Mouse (Mus musculus) embryonic facial prominence, embryonic 14.5 days (tissue): Measurements from ENCODE around the gene 1700020A23Rik. TPM values are rescaled to one million over a fixed set of nuclear protein-coding genes. Genes with fewer than 3 reads are reported as not detected.

Experiments
- ATAC-seq: fragments of 200-750 bp; cut with Nextera tagmentation; 2 replicates; pipeline ENCODE4 v1.8.0; 2017; ENCODE audit warnings: low read depth, moderate number of reproducible peaks, moderate TSS enrichment
- DNase-seq: peaks from one replicate; pipeline ENCODE4 v3.0.0-alpha.2; 2015; ENCODE audit warnings: low spot score
- H3K27ac ChIP-seq: fragments of 300-500 bp; sonication (generic); replicated peaks from 2 replicates; pipeline ENCODE4 v1.5.1; 2014; ENCODE audit warnings: low read depth, mild to moderate bottlenecking, low read length, moderate library complexity
- H3K27me3 ChIP-seq: fragments of 300-500 bp; sonication (generic); replicated peaks from 2 replicates; pipeline ENCODE4 v1.6.1; 2014; ENCODE audit warnings: low read length; ENCODE audit not compliant: control insufficient read depth, insufficient read depth
- H3K36me3 ChIP-seq: fragments of 300-500 bp; sonication (generic); 2 replicates; pipeline ENCODE4 v1.6.1; 2014; ENCODE audit warnings: low read length, mixed read lengths; ENCODE audit not compliant: control insufficient read depth, insufficient read depth
- H3K4me1 ChIP-seq: fragments of 300-500 bp; sonication (generic); 2 replicates; pipeline ENCODE4 v1.6.1; 2014; ENCODE audit warnings: antibody characterized with exemption, low read length; ENCODE audit not compliant: control insufficient read depth, insufficient read depth
- H3K4me2 ChIP-seq: fragments of 300-500 bp; sonication (generic); 2 replicates; pipeline ENCODE4 v1.6.1; 2014; ENCODE audit warnings: low read depth, mild to moderate bottlenecking, low read length, moderate library complexity, mixed read lengths
- H3K4me3 ChIP-seq: fragments of 300-500 bp; sonication (generic); 2 replicates; pipeline ENCODE4 v1.5.1; 2014; ENCODE audit warnings: low read depth, mild to moderate bottlenecking, low read length
- H3K9ac ChIP-seq: fragments of 300-500 bp; sonication (generic); 2 replicates; pipeline ENCODE4 v1.6.1; 2014; ENCODE audit warnings: low read depth, mild to moderate bottlenecking, low read length, moderate library complexity, mixed read lengths
- H3K9me3 ChIP-seq: fragments of 300-500 bp; sonication (generic); 2 replicates; pipeline ENCODE4 v1.6.1; 2016; ENCODE audit warnings: low read length; ENCODE audit not compliant: control insufficient read depth
- whole genome bisulfite sequencing: fragments of 180-500 bp; shearing (Covaris S2); extraction: QIAGEN DNeasy Blood & Tissue Kit; methylation state at CpG from one replicate; pipeline ENCODE4 v1.1.7; 2014; 5-methylcytosine and 5-hydroxymethylcytosine counted together
- polyA plus RNA-seq: library from polyadenylated mRNA; unstranded; fragments of >200 nt; fragmentation: Nextera tagmentation; extraction: Ambion mirVana; gene quantifications from 2 replicates; pipeline ENCODE4 v1.2.1, GENCODE M21; 2014

Gene 1700020A23Rik
- polyA plus RNA-seq, 1 experiment from 2014 or later = not detected

- Histone ChIP-seq H3K27ac (no peak overlapping the region), H3K9ac (no peak overlapping the region), H3K36me3 (peaks cover 45% of the 10 kb centered on the region), H3K9me3 (no peaks in the 10 kb centered on the region), H3K4me2 (no peak overlapping the region), H3K27me3 (no peaks in the 10 kb centered on the region), H3K4me1 (no peaks in the 10 kb centered on the region), H3K4me3 (no peak overlapping the region)
- ATAC-seq (no peak), DNase-seq (no peak)
- WGBS = 94% methylated on average over 1 of the region's 1 CpGs
Observed at GRCm38 (mm10) chr2:130436769-130437168, 31.7 kb downstream of the 1700020A23Rik start.

GRCm38 (mm10) chr2:130438861-130439260 lies 33.8 kb downstream of the 1700020A23Rik start:
- WGBS = 100% methylated on average over 3 of the region's 3 CpGs
- ATAC-seq (no peak), DNase-seq (no peak)

GRCm38 (mm10) chr2:130439840-130440480 lies 34.9 kb downstream of the 1700020A23Rik start:
- DNase-seq = no peak
- H3K9me3 ChIP-seq = no peaks in the 10 kb centered on the region
- no peak overlapping the region for H3K4me3 ChIP-seq
- H3K36me3 ChIP-seq = peaks cover 74% of the 10 kb centered on the region
- WGBS = 93% methylated on average over 4 of the region's 4 CpGs
- no peak overlapping the region for H3K27ac ChIP-seq
- H3K4me2 ChIP-seq = no peak overlapping the region
- H3K9ac ChIP-seq = no peak overlapping the region
- ATAC-seq = no peak
- H3K27me3 ChIP-seq = no peaks in the 10 kb centered on the region
- H3K4me1 ChIP-seq = no peaks in the 10 kb centered on the region

More at GRCm38 (mm10) chr2:130438861-130439260, 33.8 kb downstream of the 1700020A23Rik start:
- H3K27ac ChIP-seq = no peak overlapping the region
- no peak overlapping the region for H3K4me3 ChIP-seq
- no peaks in the 10 kb centered on the region for H3K27me3 ChIP-seq
- H3K4me2 ChIP-seq = no peak overlapping the region
- H3K9ac ChIP-seq = no peak overlapping the region
- no peaks in the 10 kb centered on the region for H3K4me1 ChIP-seq
- H3K36me3 ChIP-seq = peaks cover 65% of the 10 kb centered on the region
- H3K9me3 ChIP-seq = no peaks in the 10 kb centered on the region

GRCm38 (mm10) chr2:130442162-130442561 lies 37.1 kb downstream of the 1700020A23Rik start:
- ATAC-seq (no peak), DNase-seq (no peak)
- Histone ChIP-seq H3K9me3 (no peaks in the 10 kb centered on the region), H3K36me3 (peaks cover 80% of the 10 kb centered on the region), H3K27ac (no peak overlapping the region), H3K4me3 (no peak overlapping the region), H3K4me1 (no peaks in the 10 kb centered on the region), H3K4me2 (no peak overlapping the region), H3K9ac (no peak overlapping the region), H3K27me3 (no peaks in the 10 kb centered on the region)
- 90% methylated on average over 10 of the region's 10 CpGs for WGBS

- Histone ChIP-seq H3K4me3 (no peak overlapping the region), H3K4me1 (peaks cover 15% of the 10 kb centered on the region), H3K9ac (no peak overlapping the region), H3K9me3 (no peaks in the 10 kb centered on the region), H3K27me3 (no peaks in the 10 kb centered on the region), H3K4me2 (no peak overlapping the region), H3K27ac (no peak overlapping the region), H3K36me3 (peaks cover 19% of the 10 kb centered on the region)
- ATAC-seq (no peak), DNase-seq (no peak)
Observed at GRCm38 (mm10) chr2:130448449-130448848, 43.4 kb downstream of the 1700020A23Rik start.

- Histone ChIP-seq H3K4me3 (peak overlapping the region; percentile 65), H3K9ac (peak overlapping the region; percentile 85), H3K27me3 (no peaks in the 10 kb centered on the region), H3K9me3 (no peaks in the 10 kb centered on the region), H3K27ac (peak overlapping the region; percentile 84; the same call in 1 of the 2 replicates), H3K4me2 (peak overlapping the region; percentile 75), H3K36me3 (peaks cover 11% of the 10 kb centered on the region; the same call in 1 of the 2 replicates), H3K4me1 (peaks cover 15% of the 10 kb centered on the region)
- peak; percentile 19; the same call in 1 of the 2 replicates for ATAC-seq
- 10% methylated on average over 17 of the region's 17 CpGs for WGBS
- peak; percentile 62 for DNase-seq
Observed at GRCm38 (mm10) chr2:130449021-130449793, 44.1 kb downstream of the 1700020A23Rik start.

- Histone ChIP-seq H3K4me2 (peak within 1 kb of the TSS; percentile 75), H3K9ac (peak within 1 kb of the TSS; percentile 85), H3K27me3 (no peaks in the 10 kb centered on the region), H3K9me3 (no peaks in the 10 kb centered on the region), H3K36me3 (peaks cover 6% of the 10 kb centered on the region; the same call in 1 of the 2 replicates), H3K4me3 (peak within 1 kb of the TSS; percentile 65), H3K4me1 (peaks cover 15% of the 10 kb centered on the region), H3K27ac (peak within 1 kb of the TSS; percentile 84)
- DNase-seq (peak; percentile 95), ATAC-seq (peak; percentile 98)
- WGBS = 2% methylated on average over 11 of the region's 50 CpGs
Observed at GRCm38 (mm10) chr2:130449794-130450433, 44.9 kb downstream of the 1700020A23Rik start, which contains the start of gene Ptpra. Gene Ptpra (plus strand): TSS chr2:130450278.

- Histone ChIP-seq H3K9me3 (no peaks in the 10 kb centered on the region), H3K4me2 (peak overlapping the region; percentile 75), H3K27me3 (no peaks in the 10 kb centered on the region), H3K36me3 (peaks cover under 1% of the 10 kb centered on the region; the same call in 1 of the 2 replicates), H3K9ac (peak overlapping the region; percentile 85), H3K27ac (peak overlapping the region; percentile 84), H3K4me3 (peak overlapping the region; percentile 65), H3K4me1 (peaks cover 15% of the 10 kb centered on the region)
- WGBS = 1% methylated on average over 17 of the region's 47 CpGs
- ATAC-seq = peak; percentile 86
- DNase-seq = peak; percentile 70
Observed at GRCm38 (mm10) chr2:130450434-130450796, 45.4 kb downstream of the 1700020A23Rik start.
